Mouse (Mus musculus) gastrocnemius, postnatal 4 days (tissue): ENCODE measurements at regions not wholly inside any gene's neighbourhood (a gene's known extent, or its start where the extent isn't known, plus 50 kb on each side); places are given as distances from the start of the nearest gene placed in this dataset.

Source experiments
- DNase-seq, 2 experiments: peaks; one replicate each; pipeline ENCODE4 v3.0.0; 2021 to 2022; ENCODE audit warnings: low spot score in 2 of 2, mixed read lengths in 2 of 2

DNA sequence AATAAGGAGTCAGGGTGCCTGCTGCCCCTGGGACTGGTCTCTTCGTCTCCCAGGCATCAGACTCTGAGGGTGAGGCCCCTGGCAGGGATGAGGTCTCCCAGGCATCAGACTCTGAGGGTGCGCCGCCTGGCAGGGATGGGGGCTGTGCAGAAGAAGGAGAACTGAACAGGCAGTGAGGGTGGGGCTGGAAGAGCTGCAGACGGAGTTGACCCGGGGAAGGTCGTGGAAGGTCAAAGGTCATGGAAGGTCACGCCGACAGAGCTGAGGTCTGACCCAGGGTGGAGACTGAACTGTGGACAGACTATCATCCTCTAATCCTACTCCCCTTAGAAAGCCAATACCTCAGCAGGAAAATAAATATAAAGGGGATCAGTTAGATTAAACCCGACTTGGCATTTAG lies 50.6 kb upstream of the Grik3 start:
- no peak for DNase-seq

DNA sequence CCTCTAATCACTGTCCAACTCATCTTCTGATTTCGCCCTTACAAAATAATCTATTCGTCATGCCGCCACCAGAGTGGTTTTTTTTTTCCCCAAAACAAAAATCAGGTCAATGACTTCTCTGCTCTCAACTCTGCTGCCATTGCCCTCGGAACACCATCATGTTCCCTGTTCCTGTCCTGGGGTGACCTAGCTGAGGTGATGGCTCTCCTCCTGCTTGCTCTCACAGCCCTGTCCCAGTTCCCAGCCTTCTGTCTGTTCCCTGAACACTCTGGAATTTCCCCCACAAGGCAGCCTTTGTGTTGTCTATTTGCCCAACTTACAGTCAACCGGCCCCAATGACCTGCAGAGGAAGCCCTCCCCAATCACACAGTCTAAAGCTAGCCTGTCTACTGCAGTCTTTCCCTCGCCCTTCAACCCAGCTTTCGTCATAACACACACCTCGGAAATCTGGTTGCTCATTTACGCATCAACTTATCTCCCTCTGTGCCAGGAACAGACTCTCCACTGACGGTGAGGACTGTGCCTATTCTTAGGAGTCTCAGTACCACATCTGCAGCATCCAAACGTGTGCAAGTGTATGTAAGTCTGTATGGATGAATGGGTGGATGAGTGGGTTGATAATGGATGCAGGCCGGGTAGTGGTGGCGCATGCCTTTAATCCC lies 53.2 kb upstream of the Grik3 start:
- DNase-seq: no peak

DNA sequence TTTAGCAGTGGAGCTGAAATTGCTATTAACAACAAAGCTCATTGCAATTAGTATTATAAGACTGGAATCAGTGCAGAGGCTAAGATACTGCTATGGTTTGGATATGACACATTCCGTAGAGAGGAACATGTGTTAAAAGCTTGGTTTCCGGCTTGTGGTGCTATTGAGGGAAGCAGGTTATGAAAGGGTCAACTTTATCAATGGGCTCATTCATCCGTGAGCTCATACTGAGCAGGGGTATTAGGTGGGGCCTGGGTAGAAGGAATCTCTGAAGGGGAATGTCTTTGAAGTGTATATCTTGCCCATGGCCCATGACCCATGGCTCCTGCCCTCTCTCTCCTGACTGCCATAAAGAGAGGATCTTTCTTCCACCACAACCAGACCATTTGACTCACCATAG lies 57.0 kb upstream of the Grik3 start:
- no peak for DNase-seq

DNA sequence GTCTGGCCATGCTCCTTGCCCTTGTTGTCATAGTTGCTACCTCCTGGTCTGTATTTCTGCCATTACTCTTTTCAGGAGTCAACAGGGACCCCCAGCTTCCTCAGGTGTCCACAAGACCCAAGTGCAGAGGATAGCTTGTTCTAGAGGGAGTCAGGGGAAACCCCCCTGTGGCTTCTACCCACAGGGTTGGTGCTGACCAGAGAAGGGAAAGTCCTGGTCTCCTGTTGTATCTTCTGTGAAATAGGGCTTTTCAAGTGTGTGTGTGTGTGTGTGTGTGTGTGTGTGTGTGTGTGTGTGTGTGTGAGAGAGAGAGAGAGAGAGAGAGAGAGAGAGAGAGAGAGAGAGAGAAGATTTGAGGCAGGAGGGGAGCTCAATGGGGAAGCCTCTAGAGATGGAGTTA lies 58.9 kb upstream of the Grik3 start:
- no peak for DNase-seq

DNA sequence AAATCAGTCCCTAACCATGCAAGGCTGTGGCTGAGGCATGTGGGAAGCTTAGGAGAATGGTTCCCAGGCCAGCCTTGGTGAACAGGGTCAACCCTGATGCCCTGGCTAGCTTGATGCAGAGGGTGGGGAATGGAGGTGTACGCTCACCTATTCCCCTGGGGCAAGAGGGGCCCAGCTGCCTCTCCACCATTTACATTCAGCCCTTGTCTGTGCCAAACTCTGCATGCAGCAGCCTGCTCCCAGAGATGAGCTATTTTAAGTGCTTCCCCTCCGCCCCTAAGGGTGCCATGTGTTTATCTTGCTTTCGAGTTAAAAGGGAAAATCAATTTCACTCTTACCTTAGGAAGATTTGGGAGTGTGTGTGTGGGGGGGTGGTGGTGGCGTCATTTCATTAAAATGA lies 59.7 kb upstream of the Grik3 start:
- DNase-seq: no peak

DNA sequence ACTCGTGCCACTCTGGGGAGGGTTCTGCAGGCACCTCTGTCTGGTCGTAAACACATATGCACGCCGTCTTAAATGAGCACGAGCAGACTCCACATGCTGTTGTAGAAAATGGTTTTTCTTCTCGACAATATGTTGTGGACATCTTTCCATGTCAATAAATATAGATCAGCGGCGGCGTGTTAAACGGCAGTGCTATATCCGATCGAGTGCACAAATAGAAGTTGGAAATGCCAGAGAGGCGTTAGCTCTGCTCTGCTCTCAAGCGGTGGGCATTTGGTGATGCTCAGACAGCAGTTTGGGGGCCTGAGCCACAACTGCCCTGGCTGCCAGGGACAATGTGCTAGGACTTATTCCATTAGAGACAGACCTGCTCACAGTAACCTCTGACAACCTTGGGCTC lies 61.8 kb upstream of the Grik3 start:
- no peak for DNase-seq

DNA sequence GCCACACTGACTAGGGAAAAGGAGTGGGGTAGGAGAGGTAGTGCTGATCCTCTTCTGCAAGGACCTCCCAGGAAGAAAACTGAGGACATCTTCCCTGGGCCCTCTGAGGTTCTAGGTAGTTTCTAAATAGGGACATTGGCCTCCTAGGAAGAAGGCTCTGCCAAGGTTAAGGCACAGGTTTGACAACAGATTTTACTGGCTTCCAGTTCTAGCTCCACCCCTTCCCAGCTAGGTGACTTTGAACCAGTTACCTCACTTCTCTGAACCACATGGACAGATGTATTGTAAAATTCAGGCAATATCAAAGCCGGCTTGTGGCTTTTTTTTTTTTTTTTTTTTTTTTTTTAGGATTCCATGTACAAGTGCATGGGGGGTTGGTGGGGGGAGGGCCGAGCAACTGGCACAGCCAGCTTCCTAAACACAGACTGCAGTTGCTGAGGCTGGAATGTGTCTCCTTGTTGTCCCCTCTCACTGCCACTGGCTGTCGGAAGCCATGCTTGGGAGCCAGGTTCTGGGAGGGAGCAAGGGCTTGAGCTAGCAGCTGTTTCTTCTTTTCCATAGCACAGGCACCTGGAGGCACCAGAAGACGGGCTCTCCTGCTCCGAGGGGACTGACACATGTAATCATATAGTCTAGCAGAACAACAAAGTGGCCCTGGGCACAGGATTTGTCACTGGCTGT lies 69.8 kb upstream of the Grik3 start:
- no peak for DNase-seq

DNA sequence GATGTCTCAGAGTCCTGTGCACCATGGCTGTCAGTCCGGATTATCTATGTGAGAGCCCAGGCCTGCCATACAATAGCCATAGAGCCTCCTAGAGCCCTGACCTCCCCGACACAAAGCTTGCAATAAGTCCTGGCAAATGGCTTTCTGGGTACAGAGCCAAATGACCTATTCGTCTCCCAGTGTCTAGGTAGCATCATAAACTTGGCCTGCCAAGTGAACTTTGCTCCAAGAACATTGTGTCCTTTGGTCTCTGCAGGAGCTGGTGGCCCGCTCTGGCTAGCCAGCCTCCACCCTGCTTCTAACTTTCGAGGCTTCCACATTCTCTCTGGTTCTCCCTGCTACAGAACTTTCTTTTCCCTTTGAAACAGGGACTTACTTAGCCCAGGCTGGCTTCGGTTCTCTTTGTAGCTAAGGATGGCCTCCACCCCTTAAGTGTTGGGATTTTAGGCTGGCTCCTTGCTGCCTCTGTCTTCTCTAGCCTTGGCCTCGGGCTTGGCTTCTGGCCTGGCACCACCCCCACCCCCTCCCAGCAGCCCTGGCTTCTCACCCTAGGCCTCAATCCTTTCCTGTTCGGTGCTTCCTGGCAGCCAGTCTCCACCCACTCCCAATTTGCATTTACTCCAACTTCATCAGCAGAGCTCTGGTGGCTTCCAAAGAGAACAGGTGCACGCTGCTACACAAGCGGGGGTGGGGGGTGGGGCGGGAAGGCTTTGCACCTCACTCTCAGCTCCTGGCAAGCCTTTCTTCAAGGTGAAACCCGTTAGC lies 70.8 kb upstream of the Grik3 start:
- no peak for DNase-seq

DNA sequence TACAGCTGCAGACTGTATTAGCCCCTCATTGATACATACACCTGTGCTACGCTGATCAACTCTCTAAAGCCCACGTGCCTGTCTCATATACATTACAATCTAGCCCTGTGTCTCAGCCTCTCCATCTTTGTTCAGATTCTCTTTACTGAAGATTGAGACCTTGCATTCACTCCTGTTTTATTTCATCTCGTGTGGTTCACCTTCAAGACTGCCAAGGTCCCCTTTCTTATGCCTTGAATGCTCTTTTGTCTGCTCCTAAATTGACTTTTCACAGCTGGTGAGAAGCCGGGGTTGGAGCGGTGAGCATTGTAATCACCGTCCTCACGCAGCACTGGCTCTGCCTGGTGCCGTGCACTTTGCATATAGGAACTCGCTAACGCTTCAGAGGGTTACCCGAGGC lies 75.2 kb upstream of the Grik3 start:
- DNase-seq: no peak

DNA sequence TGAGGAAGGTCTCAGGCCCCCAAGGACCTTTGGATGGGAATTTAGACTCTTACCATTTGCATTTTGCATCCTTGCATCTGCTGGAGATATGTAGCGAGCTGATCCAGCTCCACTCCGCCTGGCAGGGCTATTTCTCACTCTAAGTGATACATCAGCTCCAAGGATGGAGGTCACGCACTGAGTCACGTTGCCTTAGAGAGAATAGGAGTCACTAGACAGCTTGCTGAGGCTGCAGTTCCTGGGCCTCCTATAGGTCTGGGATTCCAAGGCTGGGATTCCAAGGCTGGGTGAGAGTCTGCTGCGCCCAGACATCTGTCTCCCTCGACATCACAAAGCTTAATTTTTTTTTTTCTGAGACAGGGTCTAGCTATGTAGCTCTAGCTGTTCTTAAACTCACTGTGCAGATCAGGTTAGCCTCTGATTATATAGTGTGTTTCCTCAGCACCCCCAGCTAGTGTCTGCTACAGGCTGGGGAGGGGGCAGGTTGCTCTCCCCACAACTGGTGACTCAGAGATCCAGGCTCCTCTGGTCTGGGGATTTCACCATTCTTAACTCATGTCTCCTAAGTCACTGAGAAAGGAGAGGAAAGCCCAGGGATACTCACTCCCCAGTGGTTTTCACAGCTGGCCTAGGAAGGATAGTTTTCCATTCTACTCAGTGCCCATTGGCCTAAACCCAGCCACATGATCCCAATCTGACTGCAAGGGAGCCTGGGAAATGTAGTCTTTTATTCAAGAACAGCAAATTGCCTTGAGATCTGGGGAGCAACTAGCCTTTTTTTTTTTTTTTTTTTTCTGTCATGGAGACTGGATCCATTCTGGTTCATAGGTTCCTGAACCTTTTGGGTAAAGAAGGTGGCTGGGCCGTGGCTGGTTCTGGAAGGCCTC lies 76.4 kb upstream of the Grik3 start:
- DNase-seq: peak in 1 of 2 experiments; percentile 21

DNA sequence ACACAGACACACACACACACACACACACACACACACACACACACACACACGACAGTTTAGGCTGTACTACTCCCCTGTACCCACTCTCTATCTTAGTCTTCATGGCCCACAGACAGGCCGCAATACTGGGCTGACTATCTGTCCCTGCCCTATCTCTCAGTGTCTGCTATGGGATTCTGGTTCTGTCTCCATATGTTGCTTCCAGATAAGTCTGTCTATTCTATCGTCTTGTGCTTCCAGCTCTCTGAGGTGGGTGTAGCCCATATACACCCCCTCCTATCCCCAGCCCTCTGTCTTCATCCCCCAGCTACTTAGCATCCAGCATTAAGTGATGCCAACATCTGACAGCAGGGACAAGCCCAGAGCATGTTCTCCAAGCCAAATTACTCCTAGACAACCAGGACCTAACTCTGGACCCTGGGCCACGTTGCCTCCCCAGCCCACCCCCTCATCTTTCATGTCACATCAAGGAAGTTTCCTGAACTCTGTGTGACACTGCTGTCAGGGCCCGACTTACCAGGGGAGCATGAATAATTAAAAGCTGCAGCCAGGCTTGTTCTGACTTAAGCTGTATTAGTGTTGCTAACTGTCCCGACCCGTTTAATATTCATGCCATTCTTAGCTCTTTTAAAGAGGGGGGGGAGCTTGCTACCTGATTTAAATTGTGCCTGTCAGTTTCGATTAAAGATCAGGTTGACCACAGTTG lies 79.6 kb upstream of the Grik3 start:
- no peak for DNase-seq

DNA sequence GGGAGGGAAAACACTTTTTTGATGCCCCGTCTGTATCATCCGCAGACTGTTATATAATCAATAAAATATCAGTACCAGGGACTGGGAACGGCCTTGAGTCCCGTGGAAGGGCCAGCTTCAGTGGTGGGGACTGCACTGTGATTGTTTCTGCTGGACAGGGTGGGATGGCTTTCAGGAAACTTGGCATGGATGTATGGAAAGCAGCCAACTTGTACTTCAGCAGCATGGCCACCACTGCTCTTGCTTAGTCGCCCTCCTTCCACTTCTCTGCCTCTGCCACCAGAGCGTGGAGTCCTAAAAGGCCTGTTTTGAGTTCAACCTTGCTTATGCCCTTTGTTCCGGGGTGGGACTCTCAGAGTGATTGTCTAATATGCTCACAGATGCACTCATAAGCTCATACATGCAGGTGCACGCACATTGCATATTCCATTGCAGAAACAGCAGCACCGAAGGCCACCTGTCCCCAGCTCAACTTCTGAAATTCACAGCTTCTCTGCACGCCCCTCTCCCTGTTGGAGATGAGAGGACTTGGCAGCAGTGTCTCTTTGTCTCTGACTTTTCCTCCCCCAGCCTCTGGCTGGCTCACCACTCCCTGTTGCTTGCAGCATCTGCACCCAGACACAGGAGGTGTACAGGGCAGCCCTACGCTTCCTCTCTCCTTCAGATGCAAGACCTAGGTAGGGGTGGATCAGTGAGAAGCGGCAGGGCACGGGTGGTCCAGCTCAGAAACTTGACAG lies 91.0 kb upstream of the Grik3 start:
- DNase-seq: no peak

DNA sequence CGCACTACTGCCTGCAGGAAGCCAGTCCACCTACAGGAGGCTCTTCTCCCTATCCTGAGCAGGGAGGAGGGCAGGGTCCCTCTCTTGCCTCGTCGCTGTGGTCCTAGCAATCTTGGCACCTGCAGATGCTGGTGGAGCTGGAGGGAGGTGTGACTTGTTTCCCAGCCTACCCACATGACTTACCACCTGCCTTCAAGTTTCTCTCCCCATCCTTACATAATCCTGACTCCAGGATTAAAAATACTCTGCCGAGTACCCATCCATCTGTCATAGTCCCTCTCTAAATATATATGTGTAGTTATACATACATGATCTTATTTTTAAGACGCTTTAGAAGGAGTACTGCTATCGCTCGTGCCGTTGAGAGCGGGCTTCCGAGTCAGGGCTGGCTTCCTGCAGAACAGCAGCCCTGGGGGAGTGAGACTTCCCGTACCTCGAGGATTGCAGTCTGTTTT lies 93.5 kb upstream of the Grik3 start:
- no peak for DNase-seq

DNA sequence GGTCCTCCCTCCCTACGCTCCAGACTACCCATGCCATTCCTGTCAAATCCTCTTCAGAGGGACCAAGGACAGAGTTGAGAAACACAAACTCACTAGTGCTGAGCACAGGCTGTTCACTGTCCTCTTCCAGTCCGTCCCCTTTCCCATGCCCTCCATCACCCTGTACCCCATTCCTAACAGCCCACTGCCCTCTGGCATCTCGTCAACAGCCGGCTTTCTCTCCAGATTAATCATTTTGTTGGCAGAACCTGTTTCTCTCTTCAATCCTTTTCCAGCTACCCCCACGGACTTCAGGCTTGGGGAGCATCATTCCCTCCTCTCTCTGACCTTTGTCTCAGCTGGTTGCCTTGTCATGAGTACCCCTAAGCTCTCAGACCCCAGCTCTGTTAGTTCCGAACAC lies 99.2 kb upstream of the Grik3 start:
- no peak for DNase-seq

DNA sequence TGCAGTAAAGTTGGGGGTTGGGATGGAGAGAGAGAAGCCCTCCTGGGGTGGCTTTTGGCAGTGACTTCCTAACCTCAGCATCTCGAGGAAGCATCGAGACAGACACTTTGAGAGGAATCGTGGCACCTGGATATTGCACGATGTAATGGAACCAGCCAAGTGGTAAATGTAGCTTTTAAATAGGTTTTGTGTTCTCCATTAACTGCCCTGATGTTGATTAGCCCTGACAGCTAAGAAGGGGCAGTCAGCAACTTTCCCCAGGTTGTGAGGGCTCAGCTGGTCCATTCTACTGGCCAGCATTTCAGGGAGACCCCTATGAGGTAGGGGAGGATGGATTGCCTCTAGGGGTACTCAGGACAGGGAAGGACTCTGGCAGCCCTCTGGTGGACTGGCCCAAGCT lies 104.7 kb upstream of the Grik3 start:
- DNase-seq: no peak

DNA sequence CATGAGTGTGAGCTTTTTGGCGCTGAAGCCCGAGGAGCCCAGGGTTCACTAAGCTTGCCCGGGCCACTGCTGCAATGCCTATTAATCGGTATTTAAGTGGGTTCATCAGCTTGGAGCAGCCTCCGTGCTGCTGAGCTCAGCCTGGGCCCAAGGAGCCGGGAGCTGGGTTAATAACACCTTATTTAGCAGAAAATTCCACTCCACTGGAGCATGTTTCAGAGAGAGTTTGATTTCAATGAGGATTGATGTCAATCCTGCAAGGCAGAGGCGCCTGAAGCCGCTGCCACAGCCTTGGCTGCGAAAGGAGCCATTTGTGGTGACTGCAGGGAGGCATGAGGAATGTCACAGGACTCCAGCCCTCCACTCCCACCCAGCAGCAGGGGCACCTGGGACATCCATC lies 126.5 kb upstream of the Grik3 start:
- no peak for DNase-seq

DNA sequence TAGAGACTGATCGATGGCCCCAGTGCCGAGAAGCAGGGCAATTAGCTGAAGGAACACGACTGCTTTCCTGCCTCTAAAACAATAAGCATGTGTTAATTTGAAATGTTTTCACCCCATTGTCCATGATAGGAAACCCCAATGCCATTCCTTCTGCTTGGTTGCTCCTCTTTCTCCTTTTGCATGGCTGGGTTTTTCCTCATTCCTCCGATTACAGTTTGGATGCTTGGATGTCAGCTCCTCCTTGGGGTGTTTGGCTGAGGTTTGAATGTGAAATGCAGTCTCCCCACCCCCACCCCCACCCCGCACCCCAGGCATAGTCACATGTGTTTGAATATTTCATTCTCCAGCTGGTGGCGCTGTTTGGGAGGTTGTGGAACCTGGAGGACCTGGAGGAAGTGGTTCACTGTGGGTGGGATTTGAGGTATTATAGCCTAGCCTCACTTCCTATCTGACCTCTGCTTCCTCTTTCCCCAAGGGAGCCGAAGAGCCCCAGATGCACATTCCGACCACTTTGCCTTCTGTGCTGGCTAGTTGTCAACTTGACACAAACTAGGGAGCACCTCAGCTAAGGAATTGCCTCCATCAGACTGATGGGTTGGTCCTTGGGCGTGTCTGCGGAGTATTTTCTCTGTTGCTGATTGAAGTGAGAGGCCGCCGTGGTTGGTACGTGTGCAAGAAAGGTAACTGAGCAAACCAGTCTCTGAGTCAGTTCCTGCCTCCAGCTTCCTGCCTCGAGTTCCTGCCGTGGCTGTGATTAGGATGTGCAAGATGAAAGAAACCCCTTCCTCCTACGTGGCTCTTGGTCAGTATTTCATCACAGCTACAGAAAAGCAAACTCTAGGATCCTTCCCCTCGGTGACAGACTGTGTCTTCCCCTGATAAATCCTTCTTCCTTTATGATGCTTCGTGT lies 128.6 kb upstream of the Grik3 start:
- DNase-seq: no peak

DNA sequence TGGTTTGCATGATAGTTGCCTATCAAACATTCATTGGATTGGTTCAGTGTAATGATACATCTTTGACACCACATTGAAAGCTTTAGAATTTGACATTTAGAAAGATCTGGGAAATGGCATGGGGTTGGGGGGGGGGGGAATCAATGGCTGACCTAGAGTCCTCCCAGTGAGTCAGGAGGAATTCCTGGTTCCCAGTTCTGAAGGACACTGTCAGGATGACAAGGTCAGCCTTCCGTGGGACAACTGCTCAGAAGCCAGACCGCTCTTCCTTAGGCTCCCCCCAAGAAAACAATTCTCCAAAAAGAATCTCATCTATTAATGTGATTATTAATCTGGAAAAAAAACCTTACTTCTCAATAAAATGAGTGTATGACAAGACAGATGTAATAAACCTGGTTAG lies 132.1 kb upstream of the Grik3 start:
- DNase-seq: no peak

DNA sequence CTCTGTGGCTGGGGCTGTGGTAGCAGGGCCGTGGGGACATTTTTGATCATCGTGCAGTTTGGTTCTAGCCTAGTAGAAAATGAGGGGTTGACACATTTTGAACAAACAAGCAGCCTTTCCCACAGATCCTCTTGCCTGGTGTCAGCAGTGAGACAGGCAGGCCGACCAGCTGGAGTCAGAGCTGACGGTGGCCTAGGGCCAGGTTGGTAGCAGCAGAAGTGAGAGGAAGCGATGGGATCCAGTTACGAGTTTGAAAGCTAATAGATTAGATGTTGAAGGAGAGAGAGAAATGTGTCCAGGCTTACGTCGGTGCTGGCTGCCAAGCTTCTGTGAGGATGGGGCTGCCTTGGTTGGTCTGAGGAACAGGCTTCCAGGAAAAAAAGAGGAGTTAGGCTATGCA lies 134.1 kb upstream of the Grik3 start:
- no peak for DNase-seq
